17 mouse cellular contexts compared by ENCODE assay signal in genomic region chr1:135156300-135156699, GRCm38 (mm10). TPM values are rescaled to one million over a fixed set of nuclear protein-coding genes. Genes with fewer than 3 reads are reported as not detected.
DNase-seq lines count a peak whose midpoint lies in the region; ATAC-seq and TF ChIP-seq lines count a peak whose summit lies in the region.
"Had no signal": no experiment of that assay in that cellular context is flagged by ENCODE, and none has a peak within 500 bp of the region (broad histone marks: within the 10 kb centered on the region; RNA-seq: fewer than 3 reads in every experiment).

No protein-coding gene starts in this region.

- no peaks in the 10 kb centered on the region for H3K9me3 ChIP-seq in hindbrain, embryonic 15.5 days
- 0 out of 2 replicates have a peak, but pooled peaks cover 3% of the 10 kb centered on the region for H3K9me3 ChIP-seq in hindbrain, embryonic 10.5 days
- H3K9me3 ChIP-seq: liver, embryonic 15.5 days; stomach, embryonic 15.5 days had no signal

- peaks cover 20% of the 10 kb centered on the region for H3K36me3 ChIP-seq in hindbrain, embryonic 15.5 days
- H3K36me3 ChIP-seq in hindbrain, embryonic 10.5 days, result peaks cover 38% of the 10 kb centered on the region

- peak overlapping the region; percentile 86 for H3K27ac ChIP-seq in hindbrain, embryonic 15.5 days (replicated peaks)
- H3K27ac ChIP-seq in hindbrain, embryonic 10.5 days, result no peak overlapping the region
- H3K27ac ChIP-seq: kidney, postnatal 0 days; liver, embryonic 15.5 days; stomach, embryonic 15.5 days had no signal

- ATAC-seq in hindbrain, embryonic 15.5 days (ENCODE audit: low FRiP score, low read depth), result no peak
- no peak for ATAC-seq in CD4-positive, CD25-positive, alpha-beta regulatory T cell, adult 4 months
- ATAC-seq: intestine, embryonic 16.5 days had no signal

- peaks cover 27% of the 10 kb centered on the region for H3K4me1 ChIP-seq in hindbrain, embryonic 15.5 days (replicated peaks)
- H3K4me1 ChIP-seq in hindbrain, embryonic 10.5 days (replicated peaks), result peaks cover 38% of the 10 kb centered on the region

- no peak for TF ChIP-seq POLR2A in brain, embryonic 14.5 days (IDR thresholded peaks at IDR 0.05; ENCODE audit: borderline replicate concordance, extremely low read depth, insufficient read depth, insufficient read length, poor library complexity, severe bottlenecking)

- intact Hi-C loops in heart, postnatal 14 days (cut with DNase I), result no loop called here

- no peak for TF ChIP-seq CTCF in brain, embryonic 14.5 days (IDR thresholded peaks at IDR 0.05; ENCODE audit: borderline replicate concordance, extremely low read depth, insufficient read depth, insufficient read length)

- DNase-seq in hindbrain, embryonic 10.5 days (ENCODE audit: low spot score), result no peak
- peak; percentile 32 for DNase-seq in brain, embryonic 14.5 days (ENCODE audit: low read depth)
- peak; percentile 56 to 71 for DNase-seq in heart, adult 9 months (ENCODE audit: low spot score in 2 of 2)
- DNase-seq in heart, postnatal 14 days, result peak; percentile 36 to 70
- DNase-seq in right cerebral cortex, postnatal 36 days (ENCODE audit: low spot score in 2 of 2), result no peak
- DNase-seq in urinary bladder, postnatal 36 days (ENCODE audit: low spot score in 2 of 2), result no peak
- DNase-seq: cerebellum, adult 8-10 months; gastrocnemius, postnatal 25 days; lung, postnatal 14 days; thymus, postnatal 14 days had no signal

- no peaks in the 10 kb centered on the region for H3K27me3 ChIP-seq in hindbrain, embryonic 15.5 days
- H3K27me3 ChIP-seq in hindbrain, embryonic 10.5 days (ENCODE audit: insufficient read depth, poor library complexity, severe bottlenecking), result no peaks in the 10 kb centered on the region
- H3K27me3 ChIP-seq: stomach, embryonic 15.5 days had no signal

- H3K4me3 ChIP-seq in hindbrain, embryonic 15.5 days, result no peak overlapping the region
- H3K4me3 ChIP-seq in hindbrain, embryonic 10.5 days, result no peak overlapping the region
- H3K4me3 ChIP-seq: liver, embryonic 15.5 days; myocyte; stomach, embryonic 15.5 days had no signal

- no peak overlapping the region for H3K9ac ChIP-seq in hindbrain, embryonic 15.5 days
- H3K9ac ChIP-seq: liver, embryonic 15.5 days; stomach, embryonic 15.5 days had no signal

- no peak overlapping the region for H3K4me2 ChIP-seq in hindbrain, embryonic 15.5 days
- H3K4me2 ChIP-seq: liver, embryonic 15.5 days; stomach, embryonic 15.5 days had no signal

- 76% methylated on average over 6 of the region's 6 CpGs for WGBS in hindbrain, embryonic 15.5 days
- WGBS in hindbrain, embryonic 10.5 days, result 92% methylated on average over 6 of the region's 6 CpGs

RNA-seq across cellular contexts. Expression of gene Arl8a, which starts 9.7 kb away (rescaled TPM):
- polyA plus RNA-seq in hindbrain, embryonic 15.5 days (2015; fragmentation: Nextera tagmentation; extraction: Ambion mirVana), result 343 and 418 TPM in 2 replicates
- polyA plus RNA-seq in hindbrain, embryonic 10.5 days (2016; fragmentation: Nextera tagmentation; extraction: Ambion mirVana), result 61.1 and 95.3 TPM in 2 replicates
- polyA plus RNA-seq in brain, embryonic 14.5 days (2012; rRNA removed), result 333 and 385 TPM in 2 replicates
- total RNA-seq in heart, postnatal 14 days (2021), result 10 to 100 TPM; 25.7 to 28.0 TPM
- 10 to 100 TPM; 11.5 to 13.8 TPM for polyA plus RNA-seq in CD4-positive, CD25-positive, alpha-beta regulatory T cell, adult 4 months (2017; shearing (Covaris generic))

RNA-seq across cellular contexts. Expression of gene Gpr37l1, which starts 11.2 kb away (rescaled TPM):
- 1.4 and 2.5 TPM in 2 replicates for polyA plus RNA-seq in hindbrain, embryonic 15.5 days (2015; fragmentation: Nextera tagmentation; extraction: Ambion mirVana)
- polyA plus RNA-seq in hindbrain, embryonic 10.5 days (2016; fragmentation: Nextera tagmentation; extraction: Ambion mirVana), result not detected in 2 replicates
- polyA plus RNA-seq in brain, embryonic 14.5 days (2012; rRNA removed), result 0.35 and 0.46 TPM in 2 replicates
- total RNA-seq in heart, postnatal 14 days (2021), result under 1 TPM; 0.32 to 0.48 TPM
- polyA plus RNA-seq in CD4-positive, CD25-positive, alpha-beta regulatory T cell, adult 4 months (2017; shearing (Covaris generic)), result not detected
- polyA plus RNA-seq: kidney, postnatal 0 days; liver, embryonic 15.5 days had no signal

RNA-seq across cellular contexts. Expression of gene Ptpn7, which starts 23.8 kb away (rescaled TPM):
- 0.29 and 0.45 TPM in 2 replicates for polyA plus RNA-seq in hindbrain, embryonic 15.5 days (2015; fragmentation: Nextera tagmentation; extraction: Ambion mirVana)
- 1.7 and 2.7 TPM in 2 replicates for polyA plus RNA-seq in hindbrain, embryonic 10.5 days (2016; fragmentation: Nextera tagmentation; extraction: Ambion mirVana)
- polyA plus RNA-seq in brain, embryonic 14.5 days (2012; rRNA removed), result 0.45 and 0.46 TPM in 2 replicates
- 1 to 10 TPM in 1 of 2 experiments, under 1 TPM in 1; 0.72 to 3.3 TPM for total RNA-seq in heart, postnatal 14 days (2021)
- polyA plus RNA-seq in CD4-positive, CD25-positive, alpha-beta regulatory T cell, adult 4 months (2017; shearing (Covaris generic)), result 100 to 1,000 TPM; 166 to 302 TPM

RNA-seq across cellular contexts. Expression of gene Lgr6, which starts 51.2 kb away (rescaled TPM):
- polyA plus RNA-seq in hindbrain, embryonic 15.5 days (2015; fragmentation: Nextera tagmentation; extraction: Ambion mirVana), result 1.2 and 1.4 TPM in 2 replicates
- 0.26 and 0.47 TPM in 2 replicates for polyA plus RNA-seq in hindbrain, embryonic 10.5 days (2016; fragmentation: Nextera tagmentation; extraction: Ambion mirVana)
- 0.38 and 0.63 TPM in 2 replicates for polyA plus RNA-seq in brain, embryonic 14.5 days (2012; rRNA removed)
- total RNA-seq in heart, postnatal 14 days (2021), result 10 to 100 TPM; 14.5 to 15.5 TPM
- under 1 TPM in 1 of 2 experiments, not detected in 1; 0.08 TPM for polyA plus RNA-seq in CD4-positive, CD25-positive, alpha-beta regulatory T cell, adult 4 months (2017; shearing (Covaris generic))

Comparison
In these comparisons a context has a peak if more than half of its experiments do, and no peak if none do; other contexts are left out.
1. DNase-seq: peak in brain, embryonic 14.5 days (single experiment), heart, adult 9 months (2 of 2) and heart, postnatal 14 days (2 of 2); none in hindbrain, embryonic 10.5 days (single experiment), right cerebral cortex, postnatal 36 days (0 of 2) and urinary bladder, postnatal 36 days (0 of 2).
2. RNA of gene Ptpn7, which starts 23.8 kb away (polyA plus RNA-seq): 166 to 302 TPM in CD4-positive, CD25-positive, alpha-beta regulatory T cell, adult 4 months; 1.7 to 2.7 TPM in hindbrain, embryonic 10.5 days, 0.45 to 0.46 TPM in brain, embryonic 14.5 days and 0.29 to 0.45 TPM in hindbrain, embryonic 15.5 days; every median in the first group is over 10 times any median in the second.